Mouse (Mus musculus) C2C12 (cell line): ENCODE results near the gene Gpr37l1.

ENCODE experiments used
- CEBPB ChIP-seq: IDR thresholded peaks from one replicate; pipeline ENCODE4 v1.6.1; 2011; ENCODE audit warnings: low read depth, mild to moderate bottlenecking, control low read depth, moderate library complexity
- CTCF ChIP-seq: IDR thresholded peaks from one replicate; pipeline ENCODE4 v1.5.1; 2011; ENCODE audit not compliant: control insufficient read depth, insufficient read depth, insufficient read length
- MAX ChIP-seq: IDR thresholded peaks from one replicate; pipeline ENCODE4 v1.6.1; 2011; ENCODE audit warnings: mild to moderate bottlenecking, control low read depth
- MYOD1 ChIP-seq: IDR thresholded peaks from one replicate; pipeline ENCODE4 v1.6.1; 2011; ENCODE audit warnings: low read depth; ENCODE audit not compliant: control insufficient read depth, insufficient read length
- MYOG ChIP-seq: IDR thresholded peaks from one replicate; pipeline ENCODE4 v1.6.1; 2011; ENCODE audit not compliant: control insufficient read depth, insufficient read length; ENCODE audit errors: extremely low read depth
- USF1 ChIP-seq: IDR thresholded peaks from one replicate; pipeline ENCODE4 v1.6.1; 2011; ENCODE audit warnings: low read depth, mild to moderate bottlenecking, control low read depth, moderate library complexity

- TF ChIP-seq CTCF (no peak), MAX (no peak), USF1 (no peak), MYOG (no peak), CEBPB (no peak), MYOD1 (no peak)
These were observed 18.5 kb downstream of the Gpr37l1 start for GRCm38 (mm10) chr1:135148996-135149395.
